Mouse (Mus musculus): ENCODE results near the gene Klrb1c.
"Not testable (repeated sequence)": the region's sequence is repeated elsewhere in the genome, so short reads cannot be mapped to it uniquely, and the experiment has no call there.

Gene Klrb1c

GRCm38 (mm10) chr6:128789115-128789514, at the start of gene Klrb1c:
Klrb1c (minus strand) TSS chr6:128789215.
- DNase-seq, result no peak

- peak; percentile 26 to 55 for DNase-seq
Measured at GRCm38 (mm10) chr6:128837454-128838341, 48.7 kb upstream of the Klrb1c start.

- DNase-seq, result no peak
Measured at GRCm38 (mm10) chr6:128836955-128837334, 47.9 kb upstream of the Klrb1c start.

DNA sequence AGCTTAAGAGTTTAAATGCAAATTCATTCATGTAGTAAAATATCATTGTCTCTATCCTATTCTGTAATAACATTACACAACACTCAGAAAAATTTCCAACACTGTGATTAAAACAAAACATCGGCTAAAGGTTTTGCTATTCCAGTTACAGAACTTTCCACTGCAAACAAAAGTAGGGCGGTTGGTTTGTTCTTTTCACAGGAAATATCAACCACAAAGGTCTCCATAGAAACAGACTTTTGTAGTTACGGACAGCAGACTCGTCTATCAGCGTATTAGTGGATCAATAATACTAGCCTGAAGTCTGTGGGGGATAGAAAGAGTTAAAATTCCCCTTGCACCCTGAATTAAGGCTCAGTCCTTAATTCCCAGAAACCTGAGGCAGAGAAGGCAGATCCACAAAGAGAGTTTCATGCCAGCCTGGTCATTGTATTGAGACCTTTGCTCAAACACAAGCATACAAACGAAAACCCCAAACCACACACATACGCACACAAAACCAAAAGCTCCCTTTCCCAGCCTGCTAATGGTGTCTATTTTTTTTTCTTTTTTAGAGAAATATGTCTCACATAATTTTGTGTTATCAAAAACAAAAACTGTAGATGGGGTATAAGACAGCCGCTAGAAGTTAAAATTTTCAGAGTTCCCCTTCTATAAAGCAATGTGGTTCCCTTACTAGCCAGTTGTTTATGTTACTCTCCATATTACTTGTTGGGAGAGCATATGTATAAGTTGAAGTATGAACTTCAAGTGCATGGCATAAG, 47.4 kb upstream of the Klrb1c start:
- DNase-seq, result no peak

DNA sequence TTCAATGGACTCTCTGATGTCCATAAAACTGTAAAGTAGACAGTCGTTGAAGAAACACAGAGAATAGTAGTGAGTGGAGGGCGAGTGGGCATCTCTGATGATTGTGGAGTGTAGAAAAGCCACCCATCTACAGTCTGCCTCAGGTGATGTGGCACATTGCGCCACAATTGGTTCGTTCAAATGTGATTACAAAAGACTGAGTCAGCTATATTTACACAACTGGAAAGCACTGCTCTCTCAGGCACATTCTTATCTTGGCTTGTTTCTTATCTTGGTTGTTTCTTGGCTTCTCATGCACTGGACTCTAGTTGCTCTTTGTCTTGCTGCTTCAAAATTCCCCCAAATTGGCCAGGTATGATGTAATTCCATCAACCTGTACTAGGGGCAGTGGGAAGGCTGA, 46.6 kb upstream of the Klrb1c start:
- no peak for DNase-seq

GRCm38 (mm10) chr6:128833046-128833445, 44.0 kb upstream of the Klrb1c start:
- no peak for DNase-seq

DNA sequence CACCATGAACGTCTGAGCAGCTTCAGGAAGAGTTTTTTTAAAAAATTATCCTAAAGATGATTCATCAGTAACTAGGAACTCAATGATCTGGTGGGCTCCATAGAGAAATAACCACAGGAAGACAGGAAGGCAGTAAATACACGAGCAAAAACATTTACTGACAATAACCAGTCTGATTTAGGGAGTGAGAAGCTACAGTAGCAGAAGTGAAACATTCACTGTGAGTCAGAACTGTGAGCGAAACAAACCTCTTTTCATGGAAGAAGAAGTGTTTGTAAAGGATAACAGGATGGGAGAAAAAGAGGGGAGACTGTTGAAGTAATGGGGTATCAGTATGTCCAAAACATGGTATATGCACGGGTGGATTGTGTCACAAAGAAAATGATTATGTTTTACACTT, 40.8 kb upstream of the Klrb1c start:
- no peak for DNase-seq

GRCm38 (mm10) chr6:128826781-128827180, 37.8 kb upstream of the Klrb1c start:
- DNase-seq, result no peak

DNA sequence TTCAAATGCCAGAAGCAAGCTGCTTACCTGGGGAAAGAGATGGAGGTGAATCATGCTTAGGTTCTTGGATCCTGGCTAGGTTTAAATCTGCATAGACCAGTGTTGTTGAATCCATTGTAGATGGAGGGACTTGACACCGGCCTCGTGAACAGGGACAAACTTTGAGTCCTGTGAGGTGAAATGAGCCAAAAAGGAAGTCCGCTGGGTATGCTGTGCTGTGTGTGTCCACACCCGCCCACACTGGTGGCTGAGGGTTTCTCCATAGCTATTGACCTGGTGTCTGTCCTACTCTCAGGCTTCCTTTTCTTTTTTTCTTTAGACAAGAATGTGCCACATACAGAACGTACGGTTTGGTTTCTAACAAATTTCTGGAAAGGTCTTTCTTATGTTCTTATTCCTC, 37.1 kb upstream of the Klrb1c start, which contains the start of the genes Gm44511 and Klrb1b:
Gm44511 (minus strand) TSS at position 184 of the 400 bp plus-strand sequence.
Klrb1b (minus strand) TSS at position 200 of the 400 bp plus-strand sequence.
- no peak for DNase-seq

DNA sequence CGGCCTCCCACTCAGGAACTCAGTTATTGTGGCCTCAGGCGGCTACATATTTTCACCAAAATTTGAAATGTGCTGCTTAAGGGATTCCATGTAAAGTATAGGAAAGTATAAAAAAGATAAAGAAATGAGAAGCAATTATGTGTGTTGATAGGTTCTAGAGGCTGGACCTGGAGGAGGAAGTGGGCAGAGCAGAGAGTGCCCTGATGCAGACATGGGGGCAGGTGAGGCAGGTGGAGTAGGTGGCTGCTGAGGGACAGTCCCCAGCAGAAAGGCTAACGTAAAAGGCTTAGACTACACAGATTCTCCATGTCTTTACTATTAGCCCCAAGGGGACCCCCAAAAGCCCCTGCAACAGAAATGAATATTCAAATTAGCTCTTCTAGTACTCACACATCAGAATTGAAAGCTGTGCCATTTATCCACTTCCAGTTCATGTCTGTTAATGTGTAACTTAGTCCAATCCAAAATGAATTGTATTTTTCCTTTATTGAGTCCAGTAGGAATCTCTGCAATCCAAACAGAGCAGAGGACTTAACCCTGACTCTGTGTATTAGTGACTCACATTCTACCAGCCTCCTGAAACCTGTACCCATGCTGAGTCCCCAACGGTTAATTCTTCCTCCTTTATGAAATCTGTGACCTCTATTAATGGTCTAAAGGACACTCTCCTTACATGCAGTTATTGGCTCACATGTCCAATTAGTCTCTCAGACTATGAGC, 29.2 kb upstream of the Klrb1c start:
- no peak for DNase-seq

- peak; percentile 53 to 64 for DNase-seq
Measured at GRCm38 (mm10) chr6:128808532-128808931, 19.5 kb upstream of the Klrb1c start.

GRCm38 (mm10) chr6:128807021-128807420, 18.0 kb upstream of the Klrb1c start:
- no peak for DNase-seq

DNA sequence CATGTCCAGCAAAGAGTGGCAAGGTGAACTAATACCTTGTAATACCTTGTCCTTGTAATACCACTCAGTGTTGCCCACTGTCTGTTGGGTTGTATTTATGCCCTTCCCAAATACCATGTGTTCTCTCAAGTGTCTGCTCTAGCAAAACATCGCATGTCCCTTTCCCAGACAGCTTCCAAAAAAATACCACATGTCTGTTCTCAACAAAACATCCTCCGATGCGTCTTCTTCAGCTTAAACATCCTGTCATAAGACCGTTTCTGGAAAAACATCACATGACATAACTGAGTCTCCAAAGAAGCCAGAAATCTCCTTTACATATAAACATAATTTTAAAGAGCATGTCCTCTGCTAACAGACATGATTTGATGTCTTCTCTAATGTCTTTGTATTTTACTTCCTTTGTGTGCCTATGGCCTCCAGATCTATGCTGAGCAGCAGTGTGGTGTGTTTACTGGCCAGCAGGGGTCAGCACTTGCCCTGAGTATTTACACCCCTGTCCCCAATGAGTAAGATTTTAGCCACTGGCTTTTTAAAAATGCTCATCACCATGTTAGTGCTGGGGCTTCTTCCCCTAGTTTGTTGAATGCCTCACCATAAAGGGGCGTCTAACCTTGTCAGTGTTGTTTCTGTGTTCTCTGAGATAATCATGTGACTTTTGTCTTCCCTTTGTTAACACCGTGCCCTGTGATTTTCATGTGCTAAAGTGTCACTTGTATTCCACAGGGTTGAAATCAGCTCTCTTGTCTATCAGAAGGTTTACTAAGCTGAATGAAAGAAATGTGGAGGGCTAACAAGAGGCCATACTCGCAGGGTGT, 16.0 kb upstream of the Klrb1c start:
- DNase-seq, result peak; percentile 81 to 84

DNA sequence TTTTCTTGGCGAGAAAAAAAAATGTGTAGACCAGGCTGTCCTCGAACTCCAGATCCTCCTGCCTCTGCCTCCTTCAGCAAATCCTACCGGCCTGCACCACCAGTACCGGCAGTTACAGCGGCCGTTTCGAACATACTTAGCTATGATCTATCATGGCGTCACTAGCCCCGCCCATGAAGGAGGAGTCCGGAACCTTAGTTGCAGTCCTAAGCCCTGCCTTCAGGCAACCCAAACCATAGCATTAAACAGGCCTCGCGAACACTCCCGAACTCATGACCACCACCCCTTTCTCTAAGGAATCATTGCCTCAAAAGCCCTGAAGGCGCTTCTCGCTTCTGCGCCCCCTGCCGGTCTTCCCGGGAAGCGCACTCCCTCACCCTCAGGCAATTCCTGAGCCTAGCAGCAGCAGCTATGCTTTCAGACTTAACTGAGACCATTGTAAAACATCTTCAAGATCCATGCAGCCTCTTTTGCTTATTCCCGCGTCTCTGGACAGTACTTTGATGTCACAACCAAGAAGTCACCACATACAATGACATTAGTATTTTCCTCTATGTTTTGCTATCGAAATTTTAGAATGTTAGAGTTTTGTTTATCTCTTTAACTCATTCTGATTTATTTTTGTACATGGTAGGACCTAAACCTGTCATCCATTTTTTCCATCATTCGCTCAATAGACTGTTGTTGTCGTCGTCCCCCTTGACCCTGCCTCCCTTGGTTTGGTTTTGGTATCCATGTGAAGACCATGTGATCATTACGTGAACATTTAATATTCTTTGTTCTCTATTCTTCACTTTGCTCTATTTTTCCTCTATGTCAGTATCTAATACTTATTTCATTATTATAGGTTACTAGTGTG, 14.2 kb upstream of the Klrb1c start:
- peak; percentile 97 to 98 for DNase-seq

DNA sequence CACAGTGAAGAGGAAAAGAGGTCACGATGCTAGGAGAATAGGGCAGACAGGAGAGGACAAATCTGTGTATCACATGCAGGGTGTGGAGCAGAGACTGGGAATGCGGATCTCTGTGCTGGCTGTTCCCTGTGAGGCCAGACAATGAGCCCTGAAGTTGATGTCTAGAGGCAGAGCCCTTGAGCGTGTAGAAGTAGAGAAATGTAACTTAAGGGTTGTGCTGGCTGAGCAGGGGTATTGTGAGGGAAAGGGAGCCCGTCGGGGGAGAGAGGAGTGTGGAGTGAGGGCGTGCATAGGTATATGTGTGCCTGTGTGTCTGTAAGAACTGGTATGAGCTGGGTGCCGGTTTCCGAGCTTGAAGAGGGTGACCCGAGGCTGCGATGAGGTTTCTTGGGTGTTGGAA, 13.5 kb upstream of the Klrb1c start:
- DNase-seq, result no peak

- DNase-seq, result not testable (repeated sequence)
Measured at GRCm38 (mm10) chr6:128800696-128801095, 11.7 kb upstream of the Klrb1c start.

DNA sequence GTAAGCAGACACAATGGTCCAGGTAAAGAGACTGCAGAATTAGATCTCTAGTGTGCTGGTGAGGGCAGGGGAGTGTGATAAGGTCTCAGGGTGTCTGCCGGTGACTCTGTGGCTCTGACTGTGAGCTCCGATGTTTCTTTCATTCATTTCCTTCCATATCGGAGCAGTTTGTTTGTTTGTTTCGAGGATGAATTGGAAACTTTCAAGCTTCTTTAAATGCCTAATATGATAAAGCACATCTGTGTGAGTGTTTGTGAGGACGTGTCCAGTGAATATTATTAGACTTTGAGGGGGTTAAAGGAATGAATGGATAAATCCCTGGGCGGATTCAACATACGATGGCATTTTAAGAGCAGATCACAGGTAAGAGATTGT, 10.9 kb upstream of the Klrb1c start:
- no peak for DNase-seq

DNA sequence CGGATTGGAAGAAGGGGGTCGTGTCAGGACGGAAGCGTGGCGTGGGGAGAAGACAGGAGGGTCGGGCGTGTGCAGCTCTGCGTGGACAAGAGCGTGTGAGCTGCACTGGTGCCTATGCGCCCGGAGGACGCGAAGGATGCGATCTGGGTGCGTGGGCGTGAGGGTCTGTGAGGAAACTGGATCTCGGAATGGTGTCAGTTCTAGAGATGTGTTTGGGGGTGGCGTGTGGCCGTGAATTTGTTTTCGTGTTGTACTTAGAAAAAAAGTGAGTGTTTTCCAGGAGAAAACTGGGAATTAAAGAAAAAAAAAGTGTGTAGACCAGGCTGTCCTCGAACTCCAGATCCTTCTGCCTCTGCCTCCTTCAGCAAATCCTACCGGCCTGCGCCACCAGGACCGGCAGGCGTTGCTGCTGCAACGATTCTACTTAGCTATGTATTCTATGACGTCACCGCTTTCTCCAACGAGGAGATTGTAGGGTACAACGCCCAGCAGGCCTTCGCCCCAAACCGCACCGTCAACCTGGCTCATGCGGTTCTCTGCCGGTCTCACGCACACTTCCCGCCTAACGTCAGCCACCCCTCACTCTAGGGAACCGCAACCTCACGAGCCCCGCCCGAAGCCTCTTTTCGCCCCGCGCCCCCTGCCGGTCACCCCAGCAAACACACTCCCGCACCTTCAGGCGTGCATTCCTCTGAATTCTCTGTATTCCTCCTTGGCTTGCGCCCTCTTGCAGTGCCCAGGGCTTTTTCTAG, 10.3 kb upstream of the Klrb1c start:
- DNase-seq, result peak; percentile 84 to 88

- peak; percentile 77 to 83 for DNase-seq
Measured at GRCm38 (mm10) chr6:128798772-128799143, 9.7 kb upstream of the Klrb1c start.

All from kidney, postnatal 4 days (tissue).